Mouse (Mus musculus): ENCODE measurements around the gene Gsn.

- no peak for TF ChIP-seq CTCF (IDR thresholded peaks at IDR 0.05; ENCODE audit: extremely low read depth, insufficient read depth, insufficient read length, insufficient replicate concordance)
- no peak for TF ChIP-seq POLR2A (IDR thresholded peaks at IDR 0.05; ENCODE audit: low read depth, low read length)
Observed at GRCm38 (mm10) chr2:35308166-35308565, 52.0 kb downstream of the Gsn start.
